Comparison of ENCODE assay signal across 18 mouse cellular contexts in the genomic region with DNA sequence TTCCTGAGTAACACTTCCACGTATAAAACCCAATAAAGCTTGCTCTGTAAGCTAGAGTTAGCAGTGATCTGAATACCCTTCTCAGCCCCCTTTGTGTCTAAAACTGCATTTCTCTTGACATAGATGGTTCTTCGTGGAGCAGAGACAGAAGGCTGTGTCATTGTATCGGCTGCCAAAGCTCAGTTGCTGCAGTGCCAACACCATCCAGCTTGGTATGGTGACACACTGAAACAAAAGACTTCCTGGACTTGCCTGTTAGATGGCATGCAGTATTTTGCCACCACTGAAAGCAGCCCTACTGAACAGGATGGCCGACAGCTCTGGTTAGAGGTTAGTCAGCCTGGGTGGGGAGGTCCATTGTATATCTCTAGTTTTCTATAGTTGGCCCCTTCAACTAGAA. TPM values are rescaled to one million over a fixed set of nuclear protein-coding genes. Genes with fewer than 3 reads are reported as not detected.
"Had no signal": no experiment of that assay in that cellular context is flagged by ENCODE, and none has a peak within 500 bp of the region (broad histone marks: within the 10 kb centered on the region; RNA-seq: fewer than 3 reads in every experiment).

No protein-coding gene starts in this region.

- H3K4me1 ChIP-seq: intestine, embryonic 15.5 days; limb, embryonic 13.5 days; midbrain, embryonic 10.5 days; neural tube, embryonic 13.5 days had no signal

- H3K27ac ChIP-seq: intestine, embryonic 15.5 days; limb, embryonic 13.5 days; liver, embryonic 14.5 days; midbrain, embryonic 10.5 days; neural tube, embryonic 13.5 days had no signal

- H3K9ac ChIP-seq: intestine, embryonic 15.5 days; limb, embryonic 13.5 days; liver, embryonic 14.5 days; neural tube, embryonic 13.5 days had no signal

- H3K27me3 ChIP-seq: intestine, embryonic 15.5 days; limb, embryonic 13.5 days; neural tube, embryonic 13.5 days had no signal

- H3K4me2 ChIP-seq: intestine, embryonic 15.5 days; limb, embryonic 13.5 days; neural tube, embryonic 13.5 days had no signal

- H3K9me3 ChIP-seq: intestine, embryonic 15.5 days; limb, embryonic 13.5 days; midbrain, embryonic 10.5 days; neural tube, embryonic 13.5 days had no signal

- ATAC-seq: intestine, embryonic 15.5 days; lung, postnatal 0 days had no signal

- DNase-seq: kidney, adult 18-20 months; kidney, postnatal 10 days; kidney, postnatal 4 days; left cerebral cortex, postnatal 4 days; lung, adult 18-20 months; lung, postnatal 4 days; midbrain, embryonic 14.5 days; retina, postnatal 1 day; right cerebral cortex, postnatal 4 days; spleen, adult 18-20 months; thymus, adult 18-20 months; thymus, postnatal 14 days had no signal

- H3K4me3 ChIP-seq: intestine, embryonic 15.5 days; limb, embryonic 13.5 days; midbrain, embryonic 10.5 days; neural tube, embryonic 13.5 days had no signal

RNA-seq across cellular contexts. Expression of a gene that starts 11.1 kb away (rescaled TPM):
- polyA plus RNA-seq: lung, postnatal 0 days had no signal
